Mouse (Mus musculus) midbrain, embryonic 13.5 days (tissue): ENCODE data around the gene Spef2. TPM values are rescaled to one million over a fixed set of nuclear protein-coding genes. Genes with fewer than 3 reads are reported as not detected.
"Not testable (repeated sequence)": the region's sequence is repeated elsewhere in the genome, so short reads cannot be mapped to it uniquely, and the experiment has no call there.

Source experiments
- ATAC-seq: fragments of 200-750 bp; cut with Nextera tagmentation; 2 replicates; pipeline ENCODE4 v1.8.0; 2017; ENCODE audit warnings: mild to moderate bottlenecking, moderate TSS enrichment, moderate library complexity
- H3K27ac ChIP-seq: fragments of 300-500 bp; sonication (generic); 2 replicates; pipeline ENCODE4 v1.5.1; 2015; ENCODE audit warnings: inconsistent platforms, mild to moderate bottlenecking, moderate library complexity
- H3K27me3 ChIP-seq: fragments of 300-500 bp; sonication (generic); 2 replicates; pipeline ENCODE4 v1.6.1; 2015; ENCODE audit warnings: mild to moderate bottlenecking, inconsistent platforms
- H3K36me3 ChIP-seq: fragments of 300-500 bp; sonication (generic); 2 replicates; pipeline ENCODE4 v1.6.1; 2015; ENCODE audit warnings: mild to moderate bottlenecking, inconsistent platforms
- H3K4me1 ChIP-seq: fragments of 300-500 bp; sonication (generic); replicated peaks from 2 replicates; pipeline ENCODE4 v1.6.1; 2015; ENCODE audit warnings: inconsistent platforms
- H3K4me2 ChIP-seq: fragments of 300-500 bp; sonication (generic); replicated peaks from 2 replicates; pipeline ENCODE4 v1.6.1; 2015; ENCODE audit warnings: moderate library complexity, mild to moderate bottlenecking, inconsistent platforms
- H3K4me3 ChIP-seq: fragments of 300-500 bp; sonication (generic); replicated peaks from 2 replicates; pipeline ENCODE4 v1.5.1; 2015; ENCODE audit warnings: mild to moderate bottlenecking, inconsistent platforms
- H3K9ac ChIP-seq: fragments of 300-500 bp; sonication (generic); replicated peaks from 2 replicates; pipeline ENCODE4 v1.6.1; 2015; ENCODE audit warnings: mild to moderate bottlenecking, inconsistent platforms
- H3K9me3 ChIP-seq: fragments of 300-500 bp; sonication (generic); 2 replicates; pipeline ENCODE4 v1.6.1; 2016; ENCODE audit warnings: mild to moderate bottlenecking, inconsistent platforms
- WGBS: fragments of 180-500 bp; shearing (Covaris S2); methylation state at CpG from one replicate; pipeline ENCODE4 v1.1.7; 2015; 5-methylcytosine and 5-hydroxymethylcytosine counted together
- polyA plus RNA-seq: library from polyadenylated mRNA; unstranded; fragments of >200 nt; fragmentation: Nextera tagmentation; extraction: Ambion mirVana; gene quantifications from 2 replicates; pipeline ENCODE4 v1.2.1, GENCODE M21; 2015

Spef2 gene
- polyA plus RNA-seq: 0.79 and 1.0 TPM in 2 replicates

GRCm38 (mm10) chr15:9748359-9749102 is at the start of gene Spef2:
TSS of gene Spef2 (minus strand) at chr15:9748868.
- Histone ChIP-seq H3K9ac (no peak within 1 kb of the TSS), H3K27me3 (no peaks in the 10 kb centered on the region), H3K27ac (no peak within 1 kb of the TSS), H3K4me3 (peak within 1 kb of the TSS; percentile 25), H3K4me2 (peak within 1 kb of the TSS; percentile 41), H3K9me3 (no peaks in the 10 kb centered on the region), H3K36me3 (no peaks in the 10 kb centered on the region), H3K4me1 (no peaks in the 10 kb centered on the region)
- 32% methylated on average over 15 of the region's 16 CpGs for WGBS
- peak; percentile 97 for ATAC-seq

- Histone ChIP-seq H3K36me3 (no peaks in the 10 kb centered on the region), H3K4me1 (no peaks in the 10 kb centered on the region), H3K4me3 (no peak overlapping the region), H3K9me3 (no peaks in the 10 kb centered on the region), H3K27ac (no peak overlapping the region), H3K4me2 (no peak overlapping the region), H3K9ac (no peak overlapping the region), H3K27me3 (no peaks in the 10 kb centered on the region)
- 88% methylated on average over 3 of the region's 3 CpGs for WGBS
- ATAC-seq: no peak
Measured at GRCm38 (mm10) chr15:9794131-9794530, 45.5 kb upstream of the Spef2 start.

GRCm38 (mm10) chr15:9788245-9789030 is 39.8 kb upstream of the Spef2 start:
- Histone ChIP-seq H3K9ac (no peak overlapping the region), H3K27me3 (no peaks in the 10 kb centered on the region), H3K36me3 (no peaks in the 10 kb centered on the region), H3K4me3 (no peak overlapping the region), H3K9me3 (no peaks in the 10 kb centered on the region), H3K27ac (no peak overlapping the region), H3K4me1 (no peaks in the 10 kb centered on the region), H3K4me2 (no peak overlapping the region)
- 62% methylated on average over 3 of the region's 3 CpGs for WGBS
- ATAC-seq: no peak

GRCm38 (mm10) chr15:9774222-9775142 is 25.8 kb upstream of the Spef2 start:
- ATAC-seq, H3K4me3 ChIP-seq, H3K36me3 ChIP-seq, H3K9me3 ChIP-seq, H3K27ac ChIP-seq, H3K27me3 ChIP-seq, H3K4me1 ChIP-seq, H3K4me2 ChIP-seq, H3K9ac ChIP-seq: not testable (repeated sequence)
- 97% methylated on average over 6 of the region's 6 CpGs for WGBS

- Histone ChIP-seq H3K9me3 (no peaks in the 10 kb centered on the region), H3K36me3 (no peaks in the 10 kb centered on the region), H3K4me2 (no peak overlapping the region), H3K9ac (no peak overlapping the region), H3K27me3 (no peaks in the 10 kb centered on the region), H3K4me1 (no peaks in the 10 kb centered on the region), H3K4me3 (no peak overlapping the region), H3K27ac (no peak overlapping the region)
- 77% methylated on average over 4 of the region's 4 CpGs for WGBS
- ATAC-seq: no peak
Measured at GRCm38 (mm10) chr15:9768184-9768918, 19.7 kb upstream of the Spef2 start.

GRCm38 (mm10) chr15:9767034-9767433 is 18.4 kb upstream of the Spef2 start:
- no peak overlapping the region for H3K9ac ChIP-seq
- H3K4me3 ChIP-seq: no peak overlapping the region
- H3K4me2 ChIP-seq: no peak overlapping the region
- no peaks in the 10 kb centered on the region for H3K36me3 ChIP-seq
- no peak overlapping the region for H3K27ac ChIP-seq
- no peak for ATAC-seq
- H3K27me3 ChIP-seq: no peaks in the 10 kb centered on the region
- no peaks in the 10 kb centered on the region for H3K4me1 ChIP-seq
- no peaks in the 10 kb centered on the region for H3K9me3 ChIP-seq

GRCm38 (mm10) chr15:9750966-9751365 is 2.3 kb upstream of the Spef2 start:
- no peaks in the 10 kb centered on the region for H3K36me3 ChIP-seq
- WGBS: 91% methylated on average over 3 of the region's 3 CpGs
- no peaks in the 10 kb centered on the region for H3K4me1 ChIP-seq
- H3K27me3 ChIP-seq: no peaks in the 10 kb centered on the region
- no peak overlapping the region for H3K4me2 ChIP-seq
- H3K27ac ChIP-seq: no peak overlapping the region
- ATAC-seq: no peak
- no peaks in the 10 kb centered on the region for H3K9me3 ChIP-seq
- H3K9ac ChIP-seq: no peak overlapping the region
- no peak overlapping the region for H3K4me3 ChIP-seq

- no peak for ATAC-seq
- H3K27ac ChIP-seq: no peak overlapping the region
- H3K27me3 ChIP-seq: no peaks in the 10 kb centered on the region
- H3K9ac ChIP-seq: no peak overlapping the region
- WGBS: 79% methylated on average over 5 of the region's 5 CpGs
- no peaks in the 10 kb centered on the region for H3K36me3 ChIP-seq
- no peak overlapping the region for H3K4me3 ChIP-seq
- H3K9me3 ChIP-seq: no peaks in the 10 kb centered on the region
- H3K4me2 ChIP-seq: no peak overlapping the region
- H3K4me1 ChIP-seq: no peaks in the 10 kb centered on the region
Measured at GRCm38 (mm10) chr15:9747410-9748104, 1.1 kb downstream of the Spef2 start.

- Histone ChIP-seq H3K4me3 (no peak overlapping the region), H3K4me2 (no peak overlapping the region), H3K27me3 (no peaks in the 10 kb centered on the region), H3K36me3 (no peaks in the 10 kb centered on the region), H3K9me3 (no peaks in the 10 kb centered on the region), H3K27ac (no peak overlapping the region), H3K4me1 (no peaks in the 10 kb centered on the region), H3K9ac (no peak overlapping the region)
- 87% methylated on average over 3 of the region's 3 CpGs for WGBS
- no peak for ATAC-seq
Measured at GRCm38 (mm10) chr15:9742172-9742571, 6.5 kb downstream of the Spef2 start.

- no peaks in the 10 kb centered on the region for H3K9me3 ChIP-seq
- no peak overlapping the region for H3K9ac ChIP-seq
Measured at GRCm38 (mm10) chr15:9714574-9715458, 33.9 kb downstream of the Spef2 start.

More at GRCm38 (mm10) chr15:9714574-9715458, 33.9 kb downstream of the Spef2 start:
- no peak for ATAC-seq
- H3K27me3 ChIP-seq: no peaks in the 10 kb centered on the region
- no peaks in the 10 kb centered on the region for H3K4me1 ChIP-seq
- H3K4me3 ChIP-seq: no peak overlapping the region
- H3K4me2 ChIP-seq: no peak overlapping the region
- no peaks in the 10 kb centered on the region for H3K36me3 ChIP-seq
- no peak overlapping the region for H3K27ac ChIP-seq
- WGBS: 94% methylated on average over 7 of the region's 7 CpGs
